Comparison of ENCODE assay signal across 11 mouse cellular contexts in genomic region chr11:80613534-80613933, GRCm38 (mm10).
A peak's percentile ranks its signal among the peaks of the same experiment; 100 is the strongest.
DNase-seq lines count a peak whose midpoint lies in the region; ATAC-seq and TF ChIP-seq lines count a peak whose summit lies in the region.
"Had no signal": no experiment of that assay in that cellular context is flagged by ENCODE, and none has a peak within 500 bp of the region (broad histone marks: within the 10 kb centered on the region; RNA-seq: fewer than 3 reads in every experiment).

No protein-coding gene starts in this region.

- no peak overlapping the region for H3K9ac ChIP-seq in lung, embryonic 14.5 days
- H3K9ac ChIP-seq in liver, embryonic 11.5 days (ENCODE audit: low read depth, low read length) = no peak overlapping the region
- H3K9ac ChIP-seq: embryonic facial prominence, embryonic 13.5 days; neural tube, embryonic 12.5 days had no signal

- peak; percentile 50 for DNase-seq in adrenal gland, postnatal 14 days
- no peak for DNase-seq in adrenal gland, adult (ENCODE audit: inconsistent age in 2 of 2, low spot score in 1 of 2)
- peak; percentile 88 for DNase-seq in lung, embryonic 14.5 days
- DNase-seq in lung, postnatal 14 days = no peak
- DNase-seq in ZHBTc4 (ENCODE audit: low read depth, low spot score) = peak; percentile 60
- peak; percentile 61 for DNase-seq in liver, embryonic 11.5 days (ENCODE audit: low spot score)
- no peak for DNase-seq in left cerebral cortex, postnatal 4 days
- no peak for DNase-seq in frontal cortex, adult 2 months (ENCODE audit: extremely low spot score in 1 of 2, low spot score in 1 of 2)
- DNase-seq: kidney, adult 8-10 months had no signal

- intact Hi-C loops in left cerebral cortex, postnatal 4 days (cut with DNase I) = no loop called here

- no peaks in the 10 kb centered on the region for H3K9me3 ChIP-seq in lung, embryonic 14.5 days (ENCODE audit: low read depth, low read length)
- no peaks in the 10 kb centered on the region for H3K9me3 ChIP-seq in liver, embryonic 11.5 days (ENCODE audit: control insufficient read depth, low read length)
- H3K9me3 ChIP-seq: embryonic facial prominence, embryonic 13.5 days; neural tube, embryonic 12.5 days had no signal

- no peak for ATAC-seq in lung, embryonic 14.5 days (ENCODE audit: insufficient read depth)
- ATAC-seq in liver, embryonic 11.5 days (replicated peaks; ENCODE audit: low FRiP score) = no peak

- WGBS in lung, embryonic 14.5 days = 3% methylated on average over 6 of the region's 6 CpGs
- 6% methylated on average over 6 of the region's 6 CpGs for WGBS in liver, embryonic 11.5 days

- no peaks in the 10 kb centered on the region for H3K4me1 ChIP-seq in lung, embryonic 14.5 days (ENCODE audit: insufficient read depth)
- H3K4me1 ChIP-seq in liver, embryonic 11.5 days (replicated peaks; ENCODE audit: control insufficient read depth, insufficient read depth, low read length) = no peaks in the 10 kb centered on the region
- H3K4me1 ChIP-seq: neural tube, embryonic 12.5 days had no signal

- TF ChIP-seq CTCF in lung, embryonic 14.5 days (IDR thresholded peaks at IDR 0.05; ENCODE audit: low read depth) = no peak

- H3K4me3 ChIP-seq in lung, embryonic 14.5 days (ENCODE audit: low read depth, low read length) = no peak overlapping the region
- no peak overlapping the region for H3K4me3 ChIP-seq in liver, embryonic 11.5 days (ENCODE audit: low read depth, low read length)
- H3K4me3 ChIP-seq: embryonic facial prominence, embryonic 13.5 days; neural tube, embryonic 12.5 days had no signal

- H3K4me2 ChIP-seq in lung, embryonic 14.5 days = no peak overlapping the region
- no peak overlapping the region for H3K4me2 ChIP-seq in liver, embryonic 11.5 days
- H3K4me2 ChIP-seq: embryonic facial prominence, embryonic 13.5 days; neural tube, embryonic 12.5 days had no signal

- no peaks in the 10 kb centered on the region for H3K27me3 ChIP-seq in lung, embryonic 14.5 days (ENCODE audit: insufficient read depth, low read length)
- H3K27me3 ChIP-seq in liver, embryonic 11.5 days (replicated peaks; ENCODE audit: control insufficient read depth, insufficient read depth, low read length) = no peaks in the 10 kb centered on the region
- H3K27me3 ChIP-seq: embryonic facial prominence, embryonic 13.5 days; neural tube, embryonic 12.5 days had no signal

- no peaks in the 10 kb centered on the region for H3K36me3 ChIP-seq in lung, embryonic 14.5 days (ENCODE audit: insufficient read depth)
- H3K36me3 ChIP-seq in liver, embryonic 11.5 days (ENCODE audit: control insufficient read depth, insufficient read depth, low read length) = no peaks in the 10 kb centered on the region
- H3K36me3 ChIP-seq: embryonic facial prominence, embryonic 13.5 days; neural tube, embryonic 12.5 days had no signal

- no peak overlapping the region for H3K27ac ChIP-seq in lung, embryonic 14.5 days (ENCODE audit: low read depth)
- H3K27ac ChIP-seq in liver, embryonic 11.5 days (ENCODE audit: low read depth, low read length) = no peak overlapping the region
- H3K27ac ChIP-seq: embryonic facial prominence, embryonic 13.5 days; neural tube, embryonic 12.5 days had no signal

Comparison
In these comparisons a context has a peak if more than half of its experiments do, and no peak if none do; other contexts are left out.
1. DNase-seq: peak in adrenal gland, postnatal 14 days (single experiment), lung, embryonic 14.5 days (single experiment), ZHBTc4 (single experiment) and liver, embryonic 11.5 days (single experiment); none in adrenal gland, adult (0 of 2), lung, postnatal 14 days (single experiment), left cerebral cortex, postnatal 4 days (single experiment) and frontal cortex, adult 2 months (0 of 2).